Mouse (Mus musculus) erythroblast, embryonic 14.5 days (primary cell): ENCODE results near the gene Xdh. TPM values are rescaled to one million over a fixed set of nuclear protein-coding genes. Genes with fewer than 3 reads are reported as not detected.

ENCODE experiments used
- H3K27me3 ChIP-seq: 2 replicates; pipeline ENCODE4 v1.6.1; 2012; ENCODE audit warnings: inconsistent platforms; ENCODE audit not compliant: control insufficient read depth
- H3K36me3 ChIP-seq: 2 replicates; pipeline ENCODE4 v1.6.1; 2012; ENCODE audit warnings: mild to moderate bottlenecking, inconsistent platforms; ENCODE audit not compliant: control insufficient read depth
- H3K4me1 ChIP-seq: 2 replicates; pipeline ENCODE4 v1.6.1; 2012; ENCODE audit warnings: inconsistent platforms; ENCODE audit not compliant: control insufficient read depth
- H3K4me3 ChIP-seq: replicated peaks from 2 replicates; pipeline ENCODE3; 2012; ENCODE audit warnings: moderate library complexity, mild to moderate bottlenecking, inconsistent platforms
- H3K9me3 ChIP-seq: 2 replicates; pipeline ENCODE4 v1.6.1; 2012; ENCODE audit warnings: low read length, inconsistent platforms, mixed read lengths; ENCODE audit not compliant: control insufficient read depth
- GATA1 ChIP-seq: IDR thresholded peaks from 2 replicates; pipeline ENCODE4 v1.6.1; 2012; ENCODE audit warnings: low read length, inconsistent platforms, mixed read lengths
- TAL1 ChIP-seq: IDR thresholded peaks from 3 replicates; pipeline ENCODE4 v1.6.1; 2012; ENCODE audit warnings: low read length, inconsistent platforms, mixed read lengths
- polyA plus RNA-seq: library from polyadenylated mRNA; stranded (reverse); fragments of >175 nt; gene quantifications from 2 replicates; pipeline ENCODE4 v1.2.3, GENCODE M21; 2012

Gene Xdh
- polyA plus RNA-seq, 1 experiment = 0.01 TPM

DNA sequence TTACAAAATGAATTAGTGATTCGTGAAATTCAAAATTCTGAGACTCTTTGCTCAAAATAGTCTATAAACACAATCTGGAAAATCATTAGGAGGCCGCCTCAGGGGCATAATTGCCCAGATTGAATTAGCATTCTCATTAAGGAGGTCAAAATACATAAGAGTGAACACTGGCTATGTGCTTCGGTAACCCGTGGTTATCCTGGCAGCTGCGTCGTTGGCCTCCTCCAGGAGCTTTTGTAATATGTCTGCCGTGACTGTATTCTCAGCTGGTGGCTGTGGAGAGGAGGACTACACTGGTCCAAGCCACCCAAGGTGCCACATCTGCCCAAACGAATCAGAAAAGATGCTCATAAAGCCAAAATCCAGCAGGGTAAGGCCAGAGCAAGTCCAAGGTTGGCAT, 30.5 kb downstream of the Xdh start:
- Histone ChIP-seq H3K27me3 (no peaks in the 10 kb centered on the region), H3K36me3 (no peaks in the 10 kb centered on the region), H3K4me1 (no peaks in the 10 kb centered on the region), H3K4me3 (no peak overlapping the region), H3K9me3 (no peaks in the 10 kb centered on the region)
- TF ChIP-seq GATA1 = no peak
- TF ChIP-seq TAL1 = no peak

DNA sequence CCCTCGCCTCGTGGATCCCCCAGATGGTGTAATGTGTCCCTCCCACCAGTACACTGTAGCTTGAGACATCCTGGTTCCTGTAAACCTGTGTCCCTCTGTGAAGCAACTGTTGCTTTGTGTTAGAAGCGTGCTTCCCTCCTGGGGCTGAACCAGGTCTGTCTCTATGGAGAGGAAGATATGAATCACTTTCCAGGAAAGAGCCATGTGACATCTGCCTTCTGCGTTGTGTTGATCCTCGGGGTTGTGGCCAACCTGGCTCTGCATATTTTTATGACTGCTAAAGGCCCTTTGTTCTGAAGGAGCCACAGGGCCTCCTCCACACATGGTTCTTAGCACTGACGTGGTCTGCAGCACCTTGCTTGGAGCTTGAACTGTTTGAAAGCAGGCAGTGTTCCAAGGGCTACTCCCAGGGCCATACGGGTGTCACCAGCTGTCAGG, 31.0 kb downstream of the Xdh start:
- H3K4me1 ChIP-seq = no peaks in the 10 kb centered on the region
- no peaks in the 10 kb centered on the region for H3K27me3 ChIP-seq
- no peak for TF ChIP-seq GATA1
- TF ChIP-seq TAL1 = no peak
- no peak overlapping the region for H3K4me3 ChIP-seq
- no peaks in the 10 kb centered on the region for H3K36me3 ChIP-seq
- no peaks in the 10 kb centered on the region for H3K9me3 ChIP-seq

DNA sequence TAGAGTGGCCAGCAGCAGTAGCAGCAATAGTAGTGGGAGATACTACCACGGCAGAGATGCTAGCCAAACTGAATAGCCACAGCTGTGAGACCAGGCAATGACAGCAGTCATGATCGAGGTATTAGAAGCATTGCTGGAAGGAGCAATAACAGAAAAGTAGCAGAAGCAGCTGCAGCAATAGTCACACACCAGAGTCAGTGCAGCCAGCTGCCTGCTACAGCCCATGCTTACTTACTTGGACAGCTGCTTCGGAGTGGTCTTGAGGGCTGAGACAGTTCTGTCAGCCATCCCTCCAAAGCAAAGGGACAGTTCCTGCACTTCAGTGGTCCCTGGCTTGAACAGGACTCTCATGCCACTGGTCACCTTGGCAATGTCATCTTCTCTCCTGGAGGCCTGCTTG, 31.9 kb downstream of the Xdh start:
- Histone ChIP-seq H3K4me3 (no peak overlapping the region), H3K27me3 (no peaks in the 10 kb centered on the region), H3K36me3 (no peaks in the 10 kb centered on the region), H3K4me1 (no peaks in the 10 kb centered on the region), H3K9me3 (no peaks in the 10 kb centered on the region)
- TF ChIP-seq GATA1 = no peak
- no peak for TF ChIP-seq TAL1

DNA sequence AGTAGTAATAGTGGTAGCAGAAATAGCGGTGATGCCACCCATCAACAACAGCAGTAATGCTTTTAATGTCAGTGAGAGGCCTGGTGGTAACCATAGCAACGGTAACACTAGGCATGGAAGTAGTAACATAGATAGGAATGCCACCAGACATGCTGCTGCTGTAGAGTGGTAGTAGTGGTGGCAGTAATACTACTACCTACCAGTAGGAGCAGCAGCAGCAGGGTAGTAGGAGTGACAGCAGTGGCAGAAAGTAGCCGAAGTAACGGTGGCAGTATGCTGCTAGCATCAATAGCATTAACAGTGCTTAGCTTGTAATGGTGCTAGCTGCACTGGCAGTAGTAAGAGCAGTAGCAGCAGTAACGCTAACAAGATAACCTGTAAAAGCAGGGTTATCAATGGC, 32.3 kb downstream of the Xdh start:
- Histone ChIP-seq H3K27me3 (no peaks in the 10 kb centered on the region), H3K9me3 (no peaks in the 10 kb centered on the region), H3K4me3 (no peak overlapping the region), H3K36me3 (no peaks in the 10 kb centered on the region), H3K4me1 (no peaks in the 10 kb centered on the region)
- no peak for TF ChIP-seq TAL1
- no peak for TF ChIP-seq GATA1

DNA sequence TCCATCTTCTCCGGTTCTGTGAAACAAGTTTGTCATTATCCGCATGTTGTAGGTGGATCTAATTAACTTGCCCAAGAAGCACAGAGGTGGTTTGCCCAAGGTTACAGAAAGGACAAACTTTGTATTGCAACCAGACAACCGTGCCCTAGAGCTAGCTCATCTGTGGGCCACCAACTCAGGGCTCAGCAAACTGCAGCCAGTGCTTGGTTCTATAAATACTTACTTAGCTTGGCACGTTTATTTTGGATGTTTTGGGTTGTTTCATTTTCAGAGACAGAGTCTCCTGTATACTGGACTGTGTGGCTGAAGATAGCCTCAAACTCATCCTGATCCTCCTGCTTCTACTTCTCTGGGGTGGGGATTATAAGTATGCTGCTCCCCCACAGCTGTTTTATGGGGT, 35.3 kb downstream of the Xdh start:
- Histone ChIP-seq H3K27me3 (no peaks in the 10 kb centered on the region), H3K36me3 (no peaks in the 10 kb centered on the region), H3K9me3 (no peaks in the 10 kb centered on the region), H3K4me3 (no peak overlapping the region), H3K4me1 (no peaks in the 10 kb centered on the region)
- TF ChIP-seq TAL1 (no peak), GATA1 (no peak)

DNA sequence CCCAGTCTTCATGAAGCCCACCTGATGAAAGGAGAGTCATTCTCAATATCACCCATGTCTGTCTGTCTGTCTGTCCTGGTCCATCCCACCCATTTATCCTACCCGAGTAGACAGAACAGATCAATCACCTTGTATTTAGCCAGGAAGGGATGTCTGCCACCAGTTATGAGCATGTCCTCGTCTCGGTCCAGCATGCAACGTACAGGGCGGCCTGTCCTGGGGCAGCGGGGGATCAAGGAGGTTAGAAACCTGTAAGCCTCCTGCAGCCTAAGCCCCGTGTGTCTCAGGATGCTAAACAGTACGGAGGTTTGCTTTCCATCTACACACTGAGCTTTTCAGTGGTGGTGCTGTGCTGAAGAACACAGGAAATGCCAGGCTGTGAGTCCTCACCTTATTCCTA, 43.9 kb downstream of the Xdh start:
- Histone ChIP-seq H3K4me1 (no peaks in the 10 kb centered on the region), H3K9me3 (peaks cover 4% of the 10 kb centered on the region), H3K27me3 (no peaks in the 10 kb centered on the region), H3K4me3 (no peak overlapping the region), H3K36me3 (no peaks in the 10 kb centered on the region)
- TF ChIP-seq TAL1 (no peak), GATA1 (no peak)

DNA sequence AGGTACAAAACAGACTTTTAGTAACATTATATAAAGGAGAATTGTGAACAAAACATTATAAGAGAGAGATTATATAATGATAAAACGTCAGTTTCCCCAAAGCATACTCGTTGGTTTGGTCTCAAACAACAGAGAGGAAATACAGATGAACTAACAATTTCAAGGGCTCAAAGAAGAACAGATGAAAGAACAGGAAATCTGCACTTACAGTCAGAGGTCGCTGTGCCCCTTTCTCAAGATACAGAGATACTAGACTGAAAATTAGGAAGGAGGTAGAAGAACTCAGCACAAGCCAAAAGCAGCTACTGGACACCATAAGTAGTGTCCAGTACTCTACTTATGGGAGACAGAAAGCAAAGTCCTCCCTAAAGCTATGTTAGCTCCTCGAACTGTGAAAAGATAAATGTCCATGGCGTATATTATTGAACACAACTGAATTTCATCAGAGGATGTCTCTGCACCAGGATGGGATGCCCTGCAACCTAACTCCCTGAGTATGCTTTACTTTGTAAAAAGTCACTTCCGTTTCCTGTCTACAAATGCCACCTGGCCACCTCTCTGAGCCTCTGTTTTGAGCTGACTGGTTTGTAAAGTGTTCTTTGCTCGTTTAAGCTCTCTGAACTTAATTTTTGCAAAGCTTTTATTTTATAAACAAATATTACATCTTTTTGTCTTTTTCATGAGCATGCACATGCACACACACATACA, 44.8 kb downstream of the Xdh start:
- H3K4me3 ChIP-seq = no peak overlapping the region
- H3K36me3 ChIP-seq = no peaks in the 10 kb centered on the region
- H3K27me3 ChIP-seq = no peaks in the 10 kb centered on the region
- H3K9me3 ChIP-seq = peaks cover 4% of the 10 kb centered on the region
- no peaks in the 10 kb centered on the region for H3K4me1 ChIP-seq
- TF ChIP-seq GATA1 (no peak), TAL1 (no peak)

DNA sequence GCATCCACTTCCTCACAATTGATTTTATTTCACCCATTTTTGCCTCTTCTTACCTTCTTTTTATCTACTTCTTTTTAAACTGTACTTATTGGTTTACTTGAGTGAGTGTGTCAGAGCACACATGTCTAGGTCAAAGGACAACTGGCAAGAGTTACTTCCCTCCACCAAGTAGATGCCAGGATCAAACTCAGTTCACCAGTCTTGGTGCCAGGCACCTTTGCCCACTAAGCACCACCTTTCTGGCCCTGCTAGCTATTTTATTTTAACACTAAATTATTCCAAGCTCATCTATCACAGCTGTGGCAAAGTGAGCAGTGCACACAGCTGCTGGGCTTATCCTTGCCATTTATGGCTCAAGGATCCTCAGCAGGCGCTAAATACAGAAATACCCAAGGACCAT, 46.9 kb downstream of the Xdh start:
- Histone ChIP-seq H3K9me3 (peaks cover 4% of the 10 kb centered on the region), H3K27me3 (no peaks in the 10 kb centered on the region), H3K4me1 (no peaks in the 10 kb centered on the region), H3K36me3 (no peaks in the 10 kb centered on the region), H3K4me3 (no peak overlapping the region)
- TF ChIP-seq GATA1 (no peak), TAL1 (no peak)

DNA sequence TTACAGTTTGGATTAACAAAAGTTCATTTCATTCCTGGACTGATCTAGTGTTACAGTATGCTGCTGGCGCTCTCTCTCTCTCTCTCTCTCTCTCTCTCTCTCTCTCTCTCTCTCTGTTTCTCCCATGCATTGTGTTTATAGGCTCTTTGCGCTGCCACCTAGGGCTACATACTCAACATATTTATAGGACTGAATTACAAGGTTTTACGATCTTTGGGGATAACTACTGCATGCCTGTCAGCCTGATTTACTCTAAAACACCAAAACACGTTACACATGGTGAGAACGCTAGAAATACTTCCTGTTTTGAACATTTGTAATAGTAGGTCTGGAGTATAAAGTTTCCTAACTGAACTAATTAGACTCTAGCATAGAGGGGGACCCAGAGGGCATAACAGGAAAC, 47.8 kb downstream of the Xdh start:
- no peak overlapping the region for H3K4me3 ChIP-seq
- no peaks in the 10 kb centered on the region for H3K4me1 ChIP-seq
- peaks cover 4% of the 10 kb centered on the region for H3K9me3 ChIP-seq
- H3K27me3 ChIP-seq = no peaks in the 10 kb centered on the region
- H3K36me3 ChIP-seq = no peaks in the 10 kb centered on the region
- no peak for TF ChIP-seq GATA1
- TF ChIP-seq TAL1 = no peak

DNA sequence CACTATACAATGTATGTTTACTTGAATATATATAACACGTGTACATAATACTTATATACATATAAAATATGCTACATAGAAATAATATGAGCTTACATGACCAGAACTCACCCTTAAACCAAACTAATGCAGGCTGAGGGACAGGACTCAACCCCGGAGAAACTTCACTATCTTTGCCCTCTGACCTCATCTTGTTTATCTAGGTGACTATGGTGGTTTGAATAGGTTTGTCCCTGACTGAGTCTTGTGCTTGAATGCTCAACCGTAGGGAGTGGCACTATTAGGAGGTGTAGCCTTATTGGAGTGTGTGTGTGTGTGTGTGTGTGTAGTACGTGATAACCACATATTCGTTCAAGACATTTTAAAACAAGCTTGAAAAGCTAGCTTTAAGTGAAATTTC, 55.6 kb downstream of the Xdh start:
- H3K4me3 ChIP-seq = no peak overlapping the region
- no peaks in the 10 kb centered on the region for H3K27me3 ChIP-seq
- no peaks in the 10 kb centered on the region for H3K4me1 ChIP-seq
- H3K9me3 ChIP-seq = no peaks in the 10 kb centered on the region
- H3K36me3 ChIP-seq = no peaks in the 10 kb centered on the region
- TF ChIP-seq GATA1 (no peak), TAL1 (no peak)
